Mouse (Mus musculus) cortical plate, adult 2 months (tissue): Measurements from ENCODE around the gene Rhbdd2.

Source experiments
- CTCF ChIP-seq: fragments of 200-500 bp; IDR thresholded peaks from 2 replicates; pipeline ENCODE4 v1.5.1; 2011; ENCODE audit warnings: mild to moderate bottlenecking, control low read depth, low read length; ENCODE audit not compliant: insufficient read depth; ENCODE audit errors: extremely low read depth
- POLR2A ChIP-seq: fragments of 200-500 bp; IDR thresholded peaks from 2 replicates; pipeline ENCODE4 v1.6.1; 2011; ENCODE audit warnings: mild to moderate bottlenecking, low read length, control low read depth; ENCODE audit not compliant: insufficient read depth; ENCODE audit errors: extremely low read depth

DNA sequence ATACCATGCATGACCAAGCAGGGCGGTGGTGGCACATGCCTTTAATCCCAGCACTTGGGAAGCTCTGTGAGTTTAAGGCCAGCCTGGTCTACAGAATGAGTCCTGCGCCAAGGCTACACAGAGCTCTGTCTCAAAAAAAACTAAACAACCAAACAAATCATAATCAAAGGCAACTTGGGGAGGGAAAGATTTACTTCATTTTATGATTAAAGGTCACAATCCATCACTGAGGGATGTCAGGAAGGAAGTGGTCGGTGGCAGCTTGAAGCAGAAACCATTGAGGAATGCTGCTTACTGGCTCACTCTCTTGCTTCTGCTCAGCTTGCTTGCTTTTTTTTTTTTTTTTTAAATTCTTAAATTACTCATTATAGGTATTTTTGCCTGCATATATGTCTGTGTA lies 44.3 kb downstream of the Rhbdd2 start:
- TF ChIP-seq POLR2A (no peak), CTCF (no peak)
